Mouse (Mus musculus) midbrain, postnatal 0 days (tissue): Measurements from ENCODE around the gene Prss23. TPM values are rescaled to one million over a fixed set of nuclear protein-coding genes. Genes with fewer than 3 reads are reported as not detected.

ENCODE experiments used
- ATAC-seq: fragments of 200-750 bp; cut with Nextera tagmentation; 2 replicates; pipeline ENCODE4 v1.8.0; 2017; ENCODE audit warnings: moderate number of reproducible peaks, mild to moderate bottlenecking, moderate TSS enrichment, moderate library complexity; ENCODE audit not compliant: low FRiP score
- DNase-seq: peaks from one replicate; pipeline ENCODE4 v3.0.0-alpha.2; 2015; ENCODE audit warnings: low spot score
- H3K27ac ChIP-seq: fragments of 300-500 bp; sonication (generic); 2 replicates; pipeline ENCODE4 v1.5.1; 2014; ENCODE audit warnings: low read depth, mild to moderate bottlenecking, low read length, mixed read lengths
- H3K27me3 ChIP-seq: fragments of 300-500 bp; sonication (generic); 2 replicates; pipeline ENCODE4 v1.6.1; 2014; ENCODE audit warnings: low read length, control low read depth, mixed read lengths; ENCODE audit not compliant: insufficient read depth
- H3K36me3 ChIP-seq: fragments of 300-500 bp; sonication (generic); 2 replicates; pipeline ENCODE4 v1.6.1; 2014; ENCODE audit warnings: low read length, control low read depth, mixed read lengths; ENCODE audit not compliant: insufficient read depth
- H3K4me1 ChIP-seq: fragments of 300-500 bp; sonication (generic); 2 replicates; pipeline ENCODE4 v1.6.1; 2014; ENCODE audit warnings: mild to moderate bottlenecking, control low read depth, antibody characterized with exemption, low read length, mixed read lengths; ENCODE audit not compliant: insufficient read depth
- H3K4me2 ChIP-seq: fragments of 300-500 bp; sonication (generic); 2 replicates; pipeline ENCODE4 v1.6.1; 2014; ENCODE audit warnings: low read depth, mild to moderate bottlenecking, low read length, mixed read lengths; ENCODE audit not compliant: poor library complexity, severe bottlenecking
- H3K4me3 ChIP-seq: fragments of 300-500 bp; sonication (generic); 2 replicates; pipeline ENCODE4 v1.5.1; 2014; ENCODE audit warnings: low read depth, mild to moderate bottlenecking, low read length, moderate library complexity
- H3K9ac ChIP-seq: fragments of 300-500 bp; sonication (generic); replicated peaks from 2 replicates; pipeline ENCODE4 v1.6.1; 2014; ENCODE audit warnings: mild to moderate bottlenecking, low read length, moderate library complexity, mixed read lengths; ENCODE audit not compliant: poor library complexity, severe bottlenecking
- H3K9me3 ChIP-seq: fragments of 300-500 bp; sonication (generic); 2 replicates; pipeline ENCODE4 v1.6.1; 2016; ENCODE audit warnings: low read length, control low read depth
- CTCF ChIP-seq: IDR thresholded peaks from 2 replicates; pipeline ENCODE4 v1.5.1; 2016; ENCODE audit warnings: antibody characterized with exemption, mild to moderate bottlenecking
- WGBS: fragments of 180-500 bp; shearing (Covaris S2); extraction: QIAGEN DNeasy Blood & Tissue Kit; methylation state at CpG from one replicate; pipeline ENCODE4 v1.1.7; 2014; 5-methylcytosine and 5-hydroxymethylcytosine counted together
- polyA plus RNA-seq: library from polyadenylated mRNA; unstranded; fragments of >200 nt; fragmentation: Nextera tagmentation; extraction: Ambion mirVana; gene quantifications from 2 replicates; pipeline ENCODE4 v1.2.1, GENCODE M21; 2015
- total RNA-seq: library from RNA; depleted of rRNA; stranded (reverse); fragments of >200 nt; gene quantifications from 2 replicates; pipeline ENCODE4 v1.2.3, GENCODE M21; 2014; rRNA removed

The Prss23 gene
- total RNA-seq (6.8 and 10.1 TPM in 2 replicates), polyA plus RNA-seq (10.2 and 10.6 TPM in 2 replicates)

GRCm38 (mm10) chr7:89526731-89527429 is at the start of gene Prss23:
TSS of gene Prss23 (minus strand) at chr7:89527187.
- no peak for ATAC-seq
- no peaks in the 10 kb centered on the region for H3K4me1 ChIP-seq
- no peak for DNase-seq

GRCm38 (mm10) chr7:89576127-89576526 is 49.1 kb upstream of the Prss23 start:
- ATAC-seq (no peak), DNase-seq (no peak)
- H3K27ac ChIP-seq: no peak overlapping the region
- no peaks in the 10 kb centered on the region for H3K9me3 ChIP-seq
- no peak overlapping the region for H3K4me2 ChIP-seq
- WGBS: 96% methylated on average over 3 of the region's 3 CpGs
- H3K36me3 ChIP-seq: no peaks in the 10 kb centered on the region
- no peak overlapping the region for H3K9ac ChIP-seq
- TF ChIP-seq CTCF: no peak
- H3K4me3 ChIP-seq: no peak overlapping the region
- H3K27me3 ChIP-seq: no peaks in the 10 kb centered on the region
- no peaks in the 10 kb centered on the region for H3K4me1 ChIP-seq

More at GRCm38 (mm10) chr7:89526731-89527429, at the start of gene Prss23:
- Histone ChIP-seq H3K27me3 (no peaks in the 10 kb centered on the region), H3K9ac (no peak within 1 kb of the TSS), H3K27ac (no peak within 1 kb of the TSS), H3K9me3 (no peaks in the 10 kb centered on the region), H3K4me3 (no peak within 1 kb of the TSS), H3K36me3 (no peaks in the 10 kb centered on the region), H3K4me2 (no peak within 1 kb of the TSS)
- 79% methylated on average over 16 of the region's 16 CpGs for WGBS
- no peak for TF ChIP-seq CTCF

- no peak for TF ChIP-seq CTCF
- H3K27ac ChIP-seq: no peak overlapping the region
- 92% methylated on average over 2 of the region's 2 CpGs for WGBS
- H3K9me3 ChIP-seq: no peaks in the 10 kb centered on the region
- H3K4me2 ChIP-seq: no peak overlapping the region
- H3K9ac ChIP-seq: no peak overlapping the region
- no peak for DNase-seq
- no peak overlapping the region for H3K4me3 ChIP-seq
- H3K27me3 ChIP-seq: no peaks in the 10 kb centered on the region
- no peak for ATAC-seq
- H3K4me1 ChIP-seq: no peaks in the 10 kb centered on the region
- H3K36me3 ChIP-seq: no peaks in the 10 kb centered on the region
Observed at GRCm38 (mm10) chr7:89564569-89564968, 37.6 kb upstream of the Prss23 start.

- TF ChIP-seq CTCF: no peak
- H3K9me3 ChIP-seq: no peaks in the 10 kb centered on the region
- no peak overlapping the region for H3K27ac ChIP-seq
- no peaks in the 10 kb centered on the region for H3K4me1 ChIP-seq
- H3K9ac ChIP-seq: no peak overlapping the region
- H3K4me2 ChIP-seq: no peak overlapping the region
- WGBS: 93% methylated on average over 2 of the region's 2 CpGs
- no peak for ATAC-seq
- H3K36me3 ChIP-seq: no peaks in the 10 kb centered on the region
- H3K27me3 ChIP-seq: no peaks in the 10 kb centered on the region
- DNase-seq: no peak
- no peak overlapping the region for H3K4me3 ChIP-seq
Observed at GRCm38 (mm10) chr7:89563501-89563900, 36.5 kb upstream of the Prss23 start.

- Histone ChIP-seq H3K36me3 (no peaks in the 10 kb centered on the region), H3K4me1 (no peaks in the 10 kb centered on the region), H3K4me3 (no peak overlapping the region), H3K27me3 (no peaks in the 10 kb centered on the region), H3K9me3 (no peaks in the 10 kb centered on the region), H3K27ac (no peak overlapping the region), H3K9ac (no peak overlapping the region), H3K4me2 (no peak overlapping the region)
- DNase-seq: no peak
- TF ChIP-seq CTCF: no peak
- WGBS: 80% methylated on average over 2 of the region's 2 CpGs
- no peak for ATAC-seq
Observed at GRCm38 (mm10) chr7:89562140-89562539, 35.2 kb upstream of the Prss23 start.

GRCm38 (mm10) chr7:89560939-89561338 is 34.0 kb upstream of the Prss23 start:
- H3K27ac ChIP-seq: no peak overlapping the region
- no peak overlapping the region for H3K4me3 ChIP-seq
- no peaks in the 10 kb centered on the region for H3K27me3 ChIP-seq
- H3K9ac ChIP-seq: no peak overlapping the region
- no peak overlapping the region for H3K4me2 ChIP-seq
- TF ChIP-seq CTCF: no peak
- DNase-seq: no peak
- H3K9me3 ChIP-seq: no peaks in the 10 kb centered on the region
- 73% methylated on average over 3 of the region's 3 CpGs for WGBS
- H3K36me3 ChIP-seq: no peaks in the 10 kb centered on the region
- no peaks in the 10 kb centered on the region for H3K4me1 ChIP-seq
- ATAC-seq: no peak
